Mouse (Mus musculus) hindbrain, postnatal 0 days (tissue): Measurements from ENCODE around the gene Btg4. TPM values are rescaled to one million over a fixed set of nuclear protein-coding genes. Genes with fewer than 3 reads are reported as not detected.

ENCODE experiments used
- ATAC-seq: fragments of 200-750 bp; cut with Nextera tagmentation; 2 replicates; pipeline ENCODE4 v1.8.0; 2017; ENCODE audit warnings: mild to moderate bottlenecking, moderate TSS enrichment, moderate library complexity
- DNase-seq: peaks from one replicate; pipeline ENCODE4 v3.0.0-alpha.2; 2015; ENCODE audit warnings: low spot score
- H3K27ac ChIP-seq: fragments of 300-500 bp; sonication (generic); 2 replicates; pipeline ENCODE4 v1.5.1; 2014; ENCODE audit warnings: mild to moderate bottlenecking
- H3K27me3 ChIP-seq: fragments of 300-500 bp; sonication (generic); 2 replicates; pipeline ENCODE4 v1.6.1; 2014; ENCODE audit warnings: low read length, mixed read lengths; ENCODE audit not compliant: insufficient read depth
- H3K36me3 ChIP-seq: fragments of 300-500 bp; sonication (generic); 2 replicates; pipeline ENCODE4 v1.6.1; 2014; ENCODE audit warnings: low read length, mixed read lengths; ENCODE audit not compliant: insufficient read depth
- H3K4me1 ChIP-seq: fragments of 300-500 bp; sonication (generic); 2 replicates; pipeline ENCODE4 v1.6.1; 2014; ENCODE audit warnings: antibody characterized with exemption, low read length, mixed read lengths; ENCODE audit not compliant: insufficient read depth
- H3K4me2 ChIP-seq: fragments of 300-500 bp; sonication (generic); 2 replicates; pipeline ENCODE4 v1.6.1; 2014; ENCODE audit warnings: low read depth, mild to moderate bottlenecking, low read length, moderate library complexity, mixed read lengths
- H3K4me3 ChIP-seq: fragments of 300-500 bp; sonication (generic); 2 replicates; pipeline ENCODE4 v1.5.1; 2014; ENCODE audit warnings: low read length
- H3K9ac ChIP-seq: fragments of 300-500 bp; sonication (generic); replicated peaks from 2 replicates; pipeline ENCODE4 v1.6.1; 2014; ENCODE audit warnings: mild to moderate bottlenecking, low read length, moderate library complexity, mixed read lengths
- H3K9me3 ChIP-seq: fragments of 300-500 bp; sonication (generic); 2 replicates; pipeline ENCODE4 v1.6.1; 2016; ENCODE audit warnings: low read length, mixed read lengths
- CTCF ChIP-seq: IDR thresholded peaks from 2 replicates; pipeline ENCODE4 v1.5.1; 2016; ENCODE audit warnings: antibody characterized with exemption, control low read depth, low read depth
- WGBS: fragments of 180-500 bp; shearing (Covaris S2); extraction: QIAGEN DNeasy Blood & Tissue Kit; methylation state at CpG from one replicate; pipeline ENCODE4 v1.1.7; 2014; 5-methylcytosine and 5-hydroxymethylcytosine counted together
- polyA plus RNA-seq: library from polyadenylated mRNA; unstranded; fragments of >200 nt; fragmentation: Nextera tagmentation; extraction: Ambion mirVana; gene quantifications from 2 replicates; pipeline ENCODE4 v1.2.1, GENCODE M21; 2015
- total RNA-seq: library from RNA; depleted of rRNA; stranded (reverse); fragments of >200 nt; gene quantifications from 2 replicates; pipeline ENCODE4 v1.2.3, GENCODE M21; 2014; rRNA removed

Btg4 gene
- total RNA-seq (not detected in 2 replicates), polyA plus RNA-seq (not detected in 2 replicates)

GRCm38 (mm10) chr9:51060601-51061000, at the start of gene Btg4:
Gene Btg4, plus strand, starts transcription at chr9:51060901.
- H3K4me3 ChIP-seq: no peak within 1 kb of the TSS
- no peaks in the 10 kb centered on the region for H3K36me3 ChIP-seq
- ATAC-seq: no peak
- H3K27me3 ChIP-seq: no peaks in the 10 kb centered on the region
- no peaks in the 10 kb centered on the region for H3K9me3 ChIP-seq
- TF ChIP-seq CTCF: no peak
- no peak within 1 kb of the TSS for H3K9ac ChIP-seq
- no peak for DNase-seq
- no peaks in the 10 kb centered on the region for H3K4me1 ChIP-seq
- no peak within 1 kb of the TSS for H3K4me2 ChIP-seq
- WGBS: 87% methylated on average over 2 of the region's 2 CpGs
- H3K27ac ChIP-seq: no peak within 1 kb of the TSS

- WGBS: 89% methylated on average over 1 of the region's 1 CpGs
Measured at GRCm38 (mm10) chr9:51013644-51014043, 47.1 kb upstream of the Btg4 start.

GRCm38 (mm10) chr9:51015732-51016131, 45.0 kb upstream of the Btg4 start:
- H3K4me2 ChIP-seq: no peak overlapping the region
- DNase-seq (no peak), ATAC-seq (no peak)
- no peaks in the 10 kb centered on the region for H3K9me3 ChIP-seq
- 63% methylated on average over 4 of the region's 4 CpGs for WGBS
- H3K9ac ChIP-seq: no peak overlapping the region
- H3K4me1 ChIP-seq: no peaks in the 10 kb centered on the region
- H3K36me3 ChIP-seq: no peaks in the 10 kb centered on the region
- no peak for TF ChIP-seq CTCF
- H3K4me3 ChIP-seq: no peak overlapping the region
- no peaks in the 10 kb centered on the region for H3K27me3 ChIP-seq
- H3K27ac ChIP-seq: no peak overlapping the region

More at GRCm38 (mm10) chr9:51013644-51014043, 47.1 kb upstream of the Btg4 start:
- ATAC-seq (no peak), DNase-seq (no peak)
- H3K9ac ChIP-seq: no peak overlapping the region
- no peak overlapping the region for H3K4me3 ChIP-seq
- no peak overlapping the region for H3K27ac ChIP-seq
- no peaks in the 10 kb centered on the region for H3K36me3 ChIP-seq
- no peak for TF ChIP-seq CTCF
- H3K4me1 ChIP-seq: no peaks in the 10 kb centered on the region
- H3K9me3 ChIP-seq: no peaks in the 10 kb centered on the region
- H3K4me2 ChIP-seq: no peak overlapping the region
- no peaks in the 10 kb centered on the region for H3K27me3 ChIP-seq

DNA sequence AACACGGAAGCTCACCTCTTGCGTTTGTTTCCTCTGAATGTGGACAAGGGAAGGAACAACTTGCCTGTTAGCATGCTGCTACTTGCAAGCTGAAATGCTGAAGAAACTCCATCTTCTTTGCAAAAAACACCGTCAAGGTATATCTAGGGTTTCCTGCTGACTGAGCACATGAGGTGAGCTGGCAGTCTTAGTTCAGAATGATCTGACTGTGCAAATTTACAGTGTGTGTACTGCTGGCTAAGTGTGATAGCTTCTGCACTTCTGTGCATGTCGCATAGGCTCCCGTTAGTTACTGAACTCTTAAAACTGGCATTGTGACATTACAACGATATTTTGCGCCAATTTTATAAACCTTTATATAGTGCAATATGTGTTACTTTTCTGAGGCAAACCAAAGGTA, 41.0 kb upstream of the Btg4 start:
- no peak overlapping the region for H3K9ac ChIP-seq
- no peaks in the 10 kb centered on the region for H3K4me1 ChIP-seq
- 76% methylated on average over 7 of the region's 7 CpGs for WGBS
- no peaks in the 10 kb centered on the region for H3K36me3 ChIP-seq
- TF ChIP-seq CTCF: no peak
- no peaks in the 10 kb centered on the region for H3K9me3 ChIP-seq
- no peak overlapping the region for H3K4me3 ChIP-seq
- H3K27me3 ChIP-seq: no peaks in the 10 kb centered on the region
- H3K4me2 ChIP-seq: no peak overlapping the region
- ATAC-seq (no peak), DNase-seq (no peak)
- no peak overlapping the region for H3K27ac ChIP-seq

- Histone ChIP-seq H3K4me1 (no peaks in the 10 kb centered on the region), H3K27me3 (no peaks in the 10 kb centered on the region), H3K4me2 (no peak overlapping the region), H3K36me3 (no peaks in the 10 kb centered on the region), H3K27ac (no peak overlapping the region), H3K4me3 (no peak overlapping the region), H3K9ac (no peak overlapping the region), H3K9me3 (no peaks in the 10 kb centered on the region)
- TF ChIP-seq CTCF: no peak
- 75% methylated on average over 3 of the region's 3 CpGs for WGBS
- ATAC-seq: no peak
- DNase-seq: no peak
Measured at GRCm38 (mm10) chr9:51020351-51020750, 40.4 kb upstream of the Btg4 start.

DNA sequence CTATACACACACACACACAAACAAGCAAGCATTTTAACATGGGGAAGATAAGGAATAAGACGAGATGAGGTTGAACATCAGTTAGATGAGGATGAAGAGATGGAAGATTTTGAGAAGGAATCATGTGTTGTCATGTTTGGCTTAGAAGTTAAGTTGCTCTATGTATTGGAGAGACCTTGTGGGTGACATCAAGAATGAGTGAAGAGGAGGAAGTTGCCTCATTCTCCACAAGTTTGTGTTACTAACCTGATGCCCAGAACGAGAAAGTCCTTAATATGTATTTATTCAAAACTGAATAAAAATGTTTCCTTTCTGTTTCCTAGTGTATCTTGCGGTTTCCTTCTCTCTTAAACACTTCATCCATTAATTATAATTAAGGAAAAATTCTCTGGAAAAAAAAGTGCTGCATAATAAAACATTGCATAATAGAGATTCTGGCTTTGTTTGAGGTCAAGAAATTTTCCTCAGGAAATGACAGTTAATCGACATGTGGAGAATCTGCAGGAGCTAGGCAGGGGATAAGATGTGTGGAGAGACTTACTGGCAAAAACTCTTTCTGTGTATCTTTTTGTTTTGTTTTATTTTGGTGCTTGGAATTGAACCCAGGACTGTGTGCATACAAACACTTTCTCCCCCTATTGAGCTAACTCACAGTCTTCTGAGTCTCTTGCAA, 39.4 kb upstream of the Btg4 start:
- 84% methylated on average over 4 of the region's 4 CpGs for WGBS
- H3K4me3 ChIP-seq: no peak overlapping the region
- no peak overlapping the region for H3K27ac ChIP-seq
- H3K4me2 ChIP-seq: no peak overlapping the region
- ATAC-seq: no peak
- H3K9me3 ChIP-seq: no peaks in the 10 kb centered on the region
- no peaks in the 10 kb centered on the region for H3K4me1 ChIP-seq
- no peak for DNase-seq
- no peaks in the 10 kb centered on the region for H3K27me3 ChIP-seq
- H3K36me3 ChIP-seq: no peaks in the 10 kb centered on the region
- no peak for TF ChIP-seq CTCF
- no peak overlapping the region for H3K9ac ChIP-seq

DNA sequence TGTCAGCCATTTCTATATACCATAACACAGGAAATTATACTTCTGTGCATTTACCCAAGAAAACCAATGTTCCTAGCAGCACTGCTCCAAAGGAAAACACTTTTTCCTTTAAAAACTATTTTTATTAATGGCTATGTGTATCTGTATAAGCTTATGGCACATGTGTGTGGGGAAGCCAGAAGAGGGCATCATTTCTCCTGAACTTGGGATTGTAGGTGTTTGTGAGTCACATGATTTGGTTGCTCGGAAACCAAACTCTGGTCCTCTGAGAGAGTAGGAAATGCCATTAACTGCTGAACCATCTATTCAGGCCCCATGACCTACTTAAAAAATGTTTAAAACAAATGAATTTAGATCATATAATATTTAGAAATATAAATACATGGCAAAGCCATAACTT, 33.7 kb upstream of the Btg4 start:
- no peaks in the 10 kb centered on the region for H3K9me3 ChIP-seq
- H3K27ac ChIP-seq: no peak overlapping the region
- no peak overlapping the region for H3K4me3 ChIP-seq
- H3K9ac ChIP-seq: no peak overlapping the region
- no peak overlapping the region for H3K4me2 ChIP-seq
- WGBS: 85% methylated on average over 1 of the region's 1 CpGs
- no peak for ATAC-seq
- H3K4me1 ChIP-seq: no peaks in the 10 kb centered on the region
- no peak for TF ChIP-seq CTCF
- no peak for DNase-seq
- H3K36me3 ChIP-seq: no peaks in the 10 kb centered on the region
- H3K27me3 ChIP-seq: no peaks in the 10 kb centered on the region
